Mouse (Mus musculus): ENCODE results near the gene Fam173b. TPM values are rescaled to one million over a fixed set of nuclear protein-coding genes. Genes with fewer than 3 reads are reported as not detected.

Fam173b gene
- polyA plus RNA-seq, 1 experiment, result 4.9 TPM

- Histone ChIP-seq H3K4me1 (ENCODE audit: control insufficient read depth, insufficient read depth, insufficient read length) (no peaks in the 10 kb centered on the region), H3K27me3 (ENCODE audit: control insufficient read depth, insufficient read depth, low read length) (no peaks in the 10 kb centered on the region), H3K27ac (ENCODE audit: insufficient read depth, low read length) (no peak overlapping the region), H3K4me3 (ENCODE audit: extremely low read depth, insufficient read depth, insufficient read length) (no peak overlapping the region), H3K36me3 (ENCODE audit: control insufficient read depth, insufficient read depth, low read length) (no peaks in the 10 kb centered on the region)
- TF ChIP-seq CTCF (IDR thresholded peaks at IDR 0.05; ENCODE audit: extremely low read depth, insufficient read depth, insufficient read length, insufficient replicate concordance), result no peak
- TF ChIP-seq POLR2A (IDR thresholded peaks at IDR 0.05; ENCODE audit: low read depth, low read length), result no peak
- WGBS, result 88% methylated on average over 10 of the region's 10 CpGs
- no peak for DNase-seq (ENCODE audit: low read depth in 1 of 2, low spot score in 2 of 2)
These were observed 26.5 kb downstream of the Fam173b start for GRCm38 (mm10) chr15:31628180-31628579.

DNA sequence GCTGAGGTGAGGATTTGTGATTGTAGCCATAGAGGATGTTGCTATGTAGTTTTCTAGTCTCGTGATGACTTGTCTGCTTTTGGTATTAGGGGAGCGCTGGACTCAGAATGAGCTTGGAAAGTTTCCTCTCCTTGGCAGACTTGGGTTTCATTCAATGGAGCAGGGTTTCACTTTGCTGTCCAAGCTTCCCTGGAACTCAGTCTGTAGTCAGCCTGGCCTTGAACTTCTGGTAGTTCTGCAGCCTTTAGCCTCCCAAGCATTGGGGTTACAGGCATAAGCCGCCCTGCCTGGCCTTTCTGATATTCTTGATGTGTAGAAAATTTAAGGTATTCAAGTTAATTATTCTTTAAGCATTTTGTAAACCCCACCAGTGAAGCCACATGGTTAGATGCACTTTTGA is 27.9 kb downstream of the Fam173b start:
- Histone ChIP-seq H3K27ac (ENCODE audit: insufficient read depth, low read length) (no peak overlapping the region), H3K36me3 (ENCODE audit: control insufficient read depth, insufficient read depth, low read length) (no peaks in the 10 kb centered on the region), H3K4me1 (ENCODE audit: control insufficient read depth, insufficient read depth, insufficient read length) (no peaks in the 10 kb centered on the region), H3K4me3 (ENCODE audit: extremely low read depth, insufficient read depth, insufficient read length) (no peak overlapping the region), H3K27me3 (ENCODE audit: control insufficient read depth, insufficient read depth, low read length) (no peaks in the 10 kb centered on the region)
- no peak for DNase-seq (ENCODE audit: low read depth in 1 of 2, low spot score in 2 of 2)
- TF ChIP-seq POLR2A (IDR thresholded peaks at IDR 0.05; ENCODE audit: low read depth, low read length) (no peak), CTCF (IDR thresholded peaks at IDR 0.05; ENCODE audit: extremely low read depth, insufficient read depth, insufficient read length, insufficient replicate concordance) (no peak)
- 90% methylated on average over 3 of the region's 3 CpGs for WGBS

- Histone ChIP-seq H3K4me1 (ENCODE audit: control insufficient read depth, insufficient read depth, insufficient read length) (no peaks in the 10 kb centered on the region), H3K4me3 (ENCODE audit: extremely low read depth, insufficient read depth, insufficient read length) (no peak overlapping the region), H3K36me3 (ENCODE audit: control insufficient read depth, insufficient read depth, low read length) (no peaks in the 10 kb centered on the region), H3K27me3 (ENCODE audit: control insufficient read depth, insufficient read depth, low read length) (no peaks in the 10 kb centered on the region), H3K27ac (ENCODE audit: insufficient read depth, low read length) (no peak overlapping the region)
- no peak for DNase-seq (ENCODE audit: low read depth in 1 of 2, low spot score in 2 of 2)
- TF ChIP-seq CTCF (IDR thresholded peaks at IDR 0.05; ENCODE audit: extremely low read depth, insufficient read depth, insufficient read length, insufficient replicate concordance) (no peak), POLR2A (IDR thresholded peaks at IDR 0.05; ENCODE audit: low read depth, low read length) (no peak)
- WGBS, result 92% methylated on average over 12 of the region's 12 CpGs
These were observed 29.8 kb downstream of the Fam173b start for GRCm38 (mm10) chr15:31631396-31631858.

DNA sequence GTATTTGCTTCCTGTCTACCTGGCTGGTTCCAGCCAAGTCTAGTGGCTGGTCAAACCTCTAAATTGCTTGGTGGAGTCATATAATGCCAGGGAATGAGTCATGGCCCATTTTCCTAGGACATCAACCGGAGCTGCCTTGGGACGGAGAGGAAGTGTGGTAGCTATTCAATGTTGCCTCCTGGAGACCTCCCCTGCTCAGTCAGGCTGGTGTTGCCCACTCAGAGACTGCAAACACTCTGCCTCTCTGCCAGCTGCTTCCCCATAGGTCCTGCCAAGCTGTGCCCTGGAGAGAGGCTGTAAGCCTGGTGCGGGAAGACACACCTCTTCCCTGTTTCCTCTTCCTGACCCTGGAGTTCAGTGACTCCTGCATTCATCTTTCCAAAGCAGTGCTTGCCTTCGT is 30.8 kb downstream of the Fam173b start:
- H3K27me3 ChIP-seq (ENCODE audit: control insufficient read depth, insufficient read depth, low read length), result no peaks in the 10 kb centered on the region
- TF ChIP-seq CTCF (IDR thresholded peaks at IDR 0.05; ENCODE audit: extremely low read depth, insufficient read depth, insufficient read length, insufficient replicate concordance), result no peak
- no peak for TF ChIP-seq POLR2A (IDR thresholded peaks at IDR 0.05; ENCODE audit: low read depth, low read length)
- no peak overlapping the region for H3K27ac ChIP-seq (ENCODE audit: insufficient read depth, low read length)
- no peaks in the 10 kb centered on the region for H3K4me1 ChIP-seq (ENCODE audit: control insufficient read depth, insufficient read depth, insufficient read length)
- H3K36me3 ChIP-seq (ENCODE audit: control insufficient read depth, insufficient read depth, low read length), result no peaks in the 10 kb centered on the region
- DNase-seq (ENCODE audit: low read depth in 1 of 2, low spot score in 2 of 2), result no peak
- H3K4me3 ChIP-seq (ENCODE audit: extremely low read depth, insufficient read depth, insufficient read length), result no peak overlapping the region
- WGBS, result 79% methylated on average over 4 of the region's 4 CpGs

DNA sequence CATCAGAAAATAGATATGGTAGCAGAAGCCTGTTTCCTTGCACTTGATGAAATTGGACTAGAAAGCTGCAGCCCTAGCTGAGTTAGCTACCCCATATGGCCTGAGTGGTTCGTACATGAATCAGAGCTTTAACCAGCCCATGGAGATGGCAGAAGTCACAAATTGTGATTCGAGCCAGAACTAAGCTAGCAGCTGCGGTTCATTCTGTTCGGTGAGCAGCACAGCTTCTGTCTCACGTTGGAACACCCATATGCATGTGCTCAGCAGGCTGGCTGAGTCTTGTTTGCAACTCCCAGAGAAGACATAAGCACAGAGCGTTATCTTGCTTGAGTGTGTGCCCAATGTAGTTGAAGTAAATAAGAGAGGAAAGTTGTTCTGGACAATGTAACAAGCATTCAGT is 32.9 kb downstream of the Fam173b start:
- no peak for DNase-seq (ENCODE audit: low read depth in 1 of 2, low spot score in 2 of 2)
- 90% methylated on average over 6 of the region's 6 CpGs for WGBS
- Histone ChIP-seq H3K27ac (ENCODE audit: insufficient read depth, low read length) (no peak overlapping the region), H3K4me1 (ENCODE audit: control insufficient read depth, insufficient read depth, insufficient read length) (no peaks in the 10 kb centered on the region), H3K4me3 (ENCODE audit: extremely low read depth, insufficient read depth, insufficient read length) (no peak overlapping the region), H3K36me3 (ENCODE audit: control insufficient read depth, insufficient read depth, low read length) (no peaks in the 10 kb centered on the region), H3K27me3 (ENCODE audit: control insufficient read depth, insufficient read depth, low read length) (no peaks in the 10 kb centered on the region)
- no peak for TF ChIP-seq CTCF (IDR thresholded peaks at IDR 0.05; ENCODE audit: extremely low read depth, insufficient read depth, insufficient read length, insufficient replicate concordance)

DNA sequence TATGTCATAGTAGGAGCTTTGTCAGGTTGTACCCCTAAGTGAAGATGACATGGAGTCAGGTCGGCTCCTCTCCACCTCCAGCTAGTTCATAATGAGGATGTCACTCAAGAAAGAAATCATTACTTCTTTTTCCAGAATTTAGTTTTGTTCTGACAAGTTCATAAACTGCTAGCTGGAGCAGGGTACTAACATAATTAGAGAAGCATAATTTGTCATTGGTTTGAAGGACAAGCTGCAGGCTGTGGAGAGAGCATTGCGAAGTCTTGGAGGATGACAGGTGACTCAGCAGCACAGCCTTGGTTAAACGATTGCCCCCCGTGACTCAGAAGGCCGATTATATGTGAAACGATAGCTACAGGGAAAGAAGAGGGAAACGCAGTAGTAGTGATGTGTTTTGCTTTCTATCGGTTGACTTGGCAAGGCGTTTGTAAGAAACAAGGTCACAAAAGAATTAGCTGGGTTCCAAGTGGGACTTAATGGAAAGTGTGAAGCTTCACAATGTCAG is 34.5 kb downstream of the Fam173b start:
- Histone ChIP-seq H3K4me3 (ENCODE audit: extremely low read depth, insufficient read depth, insufficient read length) (no peak overlapping the region), H3K4me1 (ENCODE audit: control insufficient read depth, insufficient read depth, insufficient read length) (no peaks in the 10 kb centered on the region), H3K27me3 (ENCODE audit: control insufficient read depth, insufficient read depth, low read length) (no peaks in the 10 kb centered on the region), H3K27ac (ENCODE audit: insufficient read depth, low read length) (no peak overlapping the region), H3K36me3 (ENCODE audit: control insufficient read depth, insufficient read depth, low read length) (no peaks in the 10 kb centered on the region)
- DNase-seq (ENCODE audit: low read depth in 1 of 2, low spot score in 2 of 2), result no peak
- 87% methylated on average over 9 of the region's 9 CpGs for WGBS
- TF ChIP-seq CTCF (IDR thresholded peaks at IDR 0.05; ENCODE audit: extremely low read depth, insufficient read depth, insufficient read length, insufficient replicate concordance) (no peak), POLR2A (IDR thresholded peaks at IDR 0.05; ENCODE audit: low read depth, low read length) (no peak)

DNA sequence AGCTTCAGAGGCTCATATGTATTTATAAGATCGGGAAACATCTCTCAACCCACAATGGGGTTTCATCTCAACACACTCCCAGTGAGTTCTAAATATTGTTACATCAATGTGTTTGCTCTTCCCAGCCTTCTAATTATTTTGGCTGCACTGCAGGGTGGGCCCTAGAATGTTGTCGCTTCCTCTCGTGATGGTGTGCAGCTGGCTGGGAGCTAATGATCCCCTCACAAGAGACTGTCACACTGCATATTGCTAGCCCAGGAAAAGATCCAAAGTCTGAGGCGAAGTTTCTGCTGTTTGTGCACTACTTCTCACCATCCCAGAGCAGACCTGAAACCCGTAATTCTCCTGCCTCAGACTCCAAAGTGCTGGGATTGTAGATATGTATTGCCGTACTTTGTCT is 45.6 kb downstream of the Fam173b start:
- Histone ChIP-seq H3K36me3 (ENCODE audit: control insufficient read depth, insufficient read depth, low read length) (no peaks in the 10 kb centered on the region), H3K4me1 (ENCODE audit: control insufficient read depth, insufficient read depth, insufficient read length) (peaks cover 7% of the 10 kb centered on the region; the same call in 1 of the 2 replicates), H3K4me3 (ENCODE audit: extremely low read depth, insufficient read depth, insufficient read length) (no peak overlapping the region), H3K27ac (ENCODE audit: insufficient read depth, low read length) (no peak overlapping the region), H3K27me3 (ENCODE audit: control insufficient read depth, insufficient read depth, low read length) (no peaks in the 10 kb centered on the region)
- no peak for TF ChIP-seq CTCF (IDR thresholded peaks at IDR 0.05; ENCODE audit: extremely low read depth, insufficient read depth, insufficient read length, insufficient replicate concordance)
- no peak for TF ChIP-seq POLR2A (IDR thresholded peaks at IDR 0.05; ENCODE audit: low read depth, low read length)
- DNase-seq (ENCODE audit: low read depth in 1 of 2, low spot score in 2 of 2), result no peak
- 87% methylated on average over 6 of the region's 6 CpGs for WGBS
